Mouse (Mus musculus): ENCODE data around the gene Dusp6. TPM values are rescaled to one million over a fixed set of nuclear protein-coding genes. Genes with fewer than 3 reads are reported as not detected.

The Dusp6 gene
- total RNA-seq, 1 experiment: 83.0 TPM

DNA sequence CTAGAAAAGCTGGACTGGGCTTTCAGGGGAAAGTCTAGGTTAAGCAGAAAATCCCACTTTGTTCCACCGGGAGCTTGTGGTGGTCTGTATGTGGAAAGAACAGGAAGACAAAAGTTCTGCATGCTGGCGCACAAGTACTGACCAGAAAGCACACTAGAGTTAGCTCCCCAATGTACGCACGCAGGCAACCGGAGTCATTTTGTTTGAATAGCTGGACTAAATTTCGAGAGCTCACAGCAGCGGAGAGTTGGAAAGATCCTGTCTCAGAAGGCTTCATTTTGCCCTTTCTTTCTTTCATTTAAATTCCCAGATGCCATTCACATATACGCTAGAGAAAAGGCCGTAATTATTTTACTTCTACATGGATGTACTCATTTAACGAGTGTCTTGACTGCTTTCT is 20.3 kb upstream of the Dusp6 start:
- DNase-seq (ENCODE audit: low read depth, low spot score): no peak
- in situ Hi-C loops (cut with MboI; ENCODE audit: low sequenced_read_pairs in 2 of 2, unreplicated experiment in 2 of 2): no loop called here
- no peak overlapping the region for H3K27ac ChIP-seq (ENCODE audit: insufficient read depth, low read depth, low read length, poor library complexity, severe bottlenecking)
- no peaks in the 10 kb centered on the region for H3K4me1 ChIP-seq (ENCODE audit: control insufficient read depth in 2 of 2, insufficient read depth in 2 of 2, low read length in 2 of 2, poor library complexity in 1 of 2)
- no peaks in the 10 kb centered on the region for H3K36me3 ChIP-seq (ENCODE audit: control insufficient read depth, insufficient read depth, low read length, poor library complexity, severe bottlenecking)
- H3K9me3 ChIP-seq (ENCODE audit: control insufficient read depth, insufficient read depth, low read depth, low read length): no peaks in the 10 kb centered on the region
- TF ChIP-seq ZC3H11A (IDR thresholded peaks at IDR 0.05; ENCODE audit: borderline replicate concordance, low read depth, low read length): no peak
- no peak for TF ChIP-seq ZNF384 (IDR thresholded peaks at IDR 0.05; ENCODE audit: low read depth, low read length)
- no peak for TF ChIP-seq MAFK (IDR thresholded peaks at IDR 0.05; ENCODE audit: insufficient read depth, low read depth, low read length)
- no peak for TF ChIP-seq CHD2 (IDR thresholded peaks at IDR 0.05; ENCODE audit: low read depth, low read length)
- TF ChIP-seq HCFC1 (IDR thresholded peaks at IDR 0.05; ENCODE audit: borderline replicate concordance, insufficient read depth, low read length): no peak
- H3K4me3 ChIP-seq (ENCODE audit: insufficient read depth in 1 of 2, low read depth in 1 of 2, low read length in 2 of 2, poor library complexity in 1 of 2, severe bottlenecking in 1 of 2): no peak overlapping the region
- H3K9ac ChIP-seq (ENCODE audit: insufficient read depth, low read depth, low read length, poor library complexity, severe bottlenecking): no peak overlapping the region

DNA sequence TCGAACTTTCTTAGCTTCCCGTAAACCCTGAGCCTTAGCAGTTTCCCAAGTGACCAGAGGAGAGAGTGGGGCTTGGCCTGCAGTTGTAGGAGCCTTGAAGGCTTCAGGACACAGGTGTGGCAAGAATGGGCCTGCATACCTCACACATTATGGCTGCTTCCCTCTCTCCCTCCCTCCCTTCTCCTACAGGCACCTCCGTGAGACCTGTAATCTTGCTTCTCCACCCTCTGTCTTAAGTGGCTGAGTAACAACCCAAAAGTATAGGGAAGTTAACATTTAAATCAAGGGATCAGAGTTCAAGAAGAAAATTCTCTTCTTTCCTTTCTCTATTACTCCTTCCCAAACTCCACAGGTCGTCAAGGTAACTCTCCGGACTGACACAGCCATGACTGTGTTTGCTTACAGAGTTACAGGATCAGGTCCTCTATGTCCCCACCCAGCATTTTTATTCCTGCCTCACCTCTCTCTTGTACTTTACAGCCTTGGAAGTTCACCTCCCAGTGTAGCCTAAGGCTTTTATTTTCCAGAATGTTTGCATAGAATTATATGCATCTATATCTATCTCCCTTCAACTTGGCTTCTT is 19.0 kb upstream of the Dusp6 start:
- Histone ChIP-seq H3K36me3 (ENCODE audit: control insufficient read depth, insufficient read depth, low read length, poor library complexity, severe bottlenecking) (no peaks in the 10 kb centered on the region), H3K9me3 (ENCODE audit: control insufficient read depth, insufficient read depth, low read depth, low read length) (no peaks in the 10 kb centered on the region), H3K4me3 (ENCODE audit: insufficient read depth in 1 of 2, low read depth in 1 of 2, low read length in 2 of 2, poor library complexity in 1 of 2, severe bottlenecking in 1 of 2) (no peak overlapping the region), H3K27ac (ENCODE audit: insufficient read depth, low read depth, low read length, poor library complexity, severe bottlenecking) (no peak overlapping the region), H3K4me1 (ENCODE audit: control insufficient read depth in 2 of 2, insufficient read depth in 2 of 2, low read length in 2 of 2, poor library complexity in 1 of 2) (no peaks in the 10 kb centered on the region), H3K9ac (ENCODE audit: insufficient read depth, low read depth, low read length, poor library complexity, severe bottlenecking) (no peak overlapping the region)
- no peak for TF ChIP-seq HCFC1 (IDR thresholded peaks at IDR 0.05; ENCODE audit: borderline replicate concordance, insufficient read depth, low read length)
- TF ChIP-seq ZC3H11A (IDR thresholded peaks at IDR 0.05; ENCODE audit: borderline replicate concordance, low read depth, low read length): no peak
- TF ChIP-seq ZNF384 (IDR thresholded peaks at IDR 0.05; ENCODE audit: low read depth, low read length): no peak
- no peak for TF ChIP-seq CHD2 (IDR thresholded peaks at IDR 0.05; ENCODE audit: low read depth, low read length)
- TF ChIP-seq MAFK (IDR thresholded peaks at IDR 0.05; ENCODE audit: insufficient read depth, low read depth, low read length): no peak
- no peak for DNase-seq (ENCODE audit: low read depth, low spot score)
- in situ Hi-C loops (cut with MboI; ENCODE audit: low sequenced_read_pairs in 2 of 2, unreplicated experiment in 2 of 2): no loop called here

DNA sequence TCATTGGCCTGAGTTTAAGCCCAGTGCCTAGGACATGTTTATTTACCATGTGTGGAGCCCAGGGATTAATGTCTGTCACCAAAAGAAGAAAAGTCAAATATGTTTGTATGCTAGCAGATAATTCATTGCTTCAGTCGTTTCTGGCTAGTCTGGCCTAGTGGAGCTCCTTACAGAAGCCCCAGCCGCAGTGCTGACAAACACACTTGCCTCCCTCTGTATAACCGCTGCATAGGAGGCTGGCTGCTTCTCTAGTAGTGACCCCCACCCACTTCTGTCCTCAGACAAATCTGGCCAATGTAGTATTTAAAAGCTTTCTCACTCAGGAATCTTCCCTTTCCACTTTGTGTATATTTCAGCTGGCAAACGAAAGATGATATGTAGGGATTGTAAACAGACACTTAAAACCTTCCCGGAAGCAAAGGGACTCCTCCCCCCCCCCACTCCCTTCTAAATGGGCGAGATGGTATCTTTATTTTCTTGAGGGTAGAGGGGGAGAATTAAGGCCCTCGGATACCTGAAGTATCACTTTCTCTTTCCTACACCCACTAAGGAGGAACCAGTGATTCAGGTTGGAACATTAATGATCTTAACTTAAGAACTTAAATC is 18.3 kb upstream of the Dusp6 start:
- Histone ChIP-seq H3K4me1 (ENCODE audit: control insufficient read depth in 2 of 2, insufficient read depth in 2 of 2, low read length in 2 of 2, poor library complexity in 1 of 2) (no peaks in the 10 kb centered on the region), H3K36me3 (ENCODE audit: control insufficient read depth, insufficient read depth, low read length, poor library complexity, severe bottlenecking) (no peaks in the 10 kb centered on the region)

DNA sequence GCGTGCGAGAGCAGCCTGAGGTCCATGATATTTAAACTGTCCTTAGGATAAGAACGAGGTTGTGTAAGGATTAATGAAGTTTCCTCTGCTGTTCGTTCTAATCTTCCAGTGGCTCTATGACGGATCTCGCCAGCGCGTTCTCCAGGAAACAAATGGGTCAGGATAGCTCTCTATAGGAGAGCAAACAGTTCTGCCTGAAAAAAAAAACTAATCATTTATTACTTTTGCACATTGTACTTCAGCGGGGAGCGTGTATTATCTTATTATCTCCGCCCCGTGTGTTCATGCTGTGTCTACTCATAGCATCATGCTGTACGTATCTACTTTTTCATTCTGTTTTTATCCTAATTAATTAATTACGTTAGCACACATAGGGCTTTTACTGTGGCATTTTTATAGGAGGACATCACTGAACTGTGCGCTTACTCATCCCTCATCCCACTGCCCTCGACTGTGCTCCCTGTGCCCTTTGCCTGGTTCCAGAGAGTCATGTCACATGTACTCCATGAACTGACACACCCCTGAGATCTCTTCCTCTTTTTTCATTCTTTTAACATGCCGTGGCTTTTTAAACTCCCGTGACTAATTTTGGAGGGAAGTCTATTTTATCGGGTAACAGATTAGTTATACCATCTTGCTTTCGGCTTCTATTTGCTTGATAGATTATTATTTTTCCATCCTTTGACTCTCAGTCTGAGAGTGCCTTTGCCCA is 16.1 kb upstream of the Dusp6 start:
- TF ChIP-seq ZNF384 (IDR thresholded peaks at IDR 0.05; ENCODE audit: low read depth, low read length) (no peak), CHD2 (IDR thresholded peaks at IDR 0.05; ENCODE audit: low read depth, low read length) (no peak)
- in situ Hi-C loops (cut with MboI; ENCODE audit: low sequenced_read_pairs in 2 of 2, unreplicated experiment in 2 of 2): no loop called here
- Histone ChIP-seq H3K4me1 (ENCODE audit: control insufficient read depth in 2 of 2, insufficient read depth in 2 of 2, low read length in 2 of 2, poor library complexity in 1 of 2) (no peaks in the 10 kb centered on the region), H3K27ac (ENCODE audit: insufficient read depth, low read depth, low read length, poor library complexity, severe bottlenecking) (no peak overlapping the region), H3K9me3 (ENCODE audit: control insufficient read depth, insufficient read depth, low read depth, low read length) (no peaks in the 10 kb centered on the region), H3K9ac (ENCODE audit: insufficient read depth, low read depth, low read length, poor library complexity, severe bottlenecking) (no peak overlapping the region), H3K36me3 (ENCODE audit: control insufficient read depth, insufficient read depth, low read length, poor library complexity, severe bottlenecking) (no peaks in the 10 kb centered on the region), H3K4me3 (ENCODE audit: insufficient read depth in 1 of 2, low read depth in 1 of 2, low read length in 2 of 2, poor library complexity in 1 of 2, severe bottlenecking in 1 of 2) (no peak overlapping the region)
- DNase-seq (ENCODE audit: low read depth, low spot score): no peak

More for the DNA sequence above, 18.3 kb upstream of the Dusp6 start:
- no peak overlapping the region for H3K27ac ChIP-seq (ENCODE audit: insufficient read depth, low read depth, low read length, poor library complexity, severe bottlenecking)
- DNase-seq (ENCODE audit: low read depth, low spot score): no peak
- H3K9me3 ChIP-seq (ENCODE audit: control insufficient read depth, insufficient read depth, low read depth, low read length): no peaks in the 10 kb centered on the region
- no peak overlapping the region for H3K4me3 ChIP-seq (ENCODE audit: insufficient read depth in 1 of 2, low read depth in 1 of 2, low read length in 2 of 2, poor library complexity in 1 of 2, severe bottlenecking in 1 of 2)
- in situ Hi-C loops (cut with MboI; ENCODE audit: low sequenced_read_pairs in 2 of 2, unreplicated experiment in 2 of 2): no loop called here
- H3K9ac ChIP-seq (ENCODE audit: insufficient read depth, low read depth, low read length, poor library complexity, severe bottlenecking): no peak overlapping the region
- TF ChIP-seq ZC3H11A (IDR thresholded peaks at IDR 0.05; ENCODE audit: borderline replicate concordance, low read depth, low read length): no peak
- no peak for TF ChIP-seq MAFK (IDR thresholded peaks at IDR 0.05; ENCODE audit: insufficient read depth, low read depth, low read length)
- TF ChIP-seq HCFC1 (IDR thresholded peaks at IDR 0.05; ENCODE audit: borderline replicate concordance, insufficient read depth, low read length): no peak
- TF ChIP-seq CHD2 (IDR thresholded peaks at IDR 0.05; ENCODE audit: low read depth, low read length): no peak
- no peak for TF ChIP-seq ZNF384 (IDR thresholded peaks at IDR 0.05; ENCODE audit: low read depth, low read length)

All from ES-E14 (cell line).